Mouse (Mus musculus): ENCODE measurements at regions not wholly inside any gene's neighbourhood (a gene's known extent, or its start where the extent isn't known, plus 50 kb on each side); places are given as distances from the start of the nearest gene placed in this dataset.

DNA sequence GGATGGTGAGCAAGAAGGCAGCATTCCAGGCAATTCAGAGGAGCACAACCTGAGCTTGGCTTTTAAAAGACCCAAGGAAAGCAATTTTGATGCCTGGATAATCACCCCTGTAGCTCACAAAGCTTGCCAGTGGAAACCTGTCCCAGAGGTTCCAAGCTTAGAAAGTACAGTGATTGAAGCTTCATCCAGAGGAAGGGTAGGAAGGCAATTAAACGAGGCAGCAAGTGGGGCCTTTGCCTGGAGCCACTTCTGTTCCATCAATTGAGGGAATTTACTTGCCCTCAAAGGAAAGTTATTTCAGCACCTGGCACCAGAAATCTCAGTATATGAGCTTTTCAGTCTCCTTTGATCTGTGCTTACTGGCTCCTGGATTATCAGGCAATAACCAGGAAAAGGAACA lies 171.9 kb upstream of the Cd180 start:
- DNase-seq, result no peak

DNA sequence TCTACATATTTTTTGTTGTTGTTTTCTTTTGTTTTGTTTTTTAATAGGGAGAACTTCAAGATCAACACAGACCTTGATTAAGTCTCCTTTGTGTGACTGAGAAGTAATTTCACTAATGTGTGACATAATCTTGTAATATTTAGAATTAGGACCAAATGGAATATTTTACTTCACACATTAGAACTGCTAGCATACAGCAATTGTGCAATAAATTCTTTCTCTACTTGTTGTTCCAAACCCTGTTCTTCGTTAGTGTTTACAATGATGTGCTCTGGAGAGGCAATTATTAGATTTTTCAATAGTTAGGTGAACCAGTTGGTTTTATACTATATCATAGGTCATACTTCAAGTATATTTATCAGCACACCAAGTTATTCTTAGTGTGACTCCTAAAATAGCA lies 171.3 kb upstream of the Cd180 start:
- no peak for DNase-seq

DNA sequence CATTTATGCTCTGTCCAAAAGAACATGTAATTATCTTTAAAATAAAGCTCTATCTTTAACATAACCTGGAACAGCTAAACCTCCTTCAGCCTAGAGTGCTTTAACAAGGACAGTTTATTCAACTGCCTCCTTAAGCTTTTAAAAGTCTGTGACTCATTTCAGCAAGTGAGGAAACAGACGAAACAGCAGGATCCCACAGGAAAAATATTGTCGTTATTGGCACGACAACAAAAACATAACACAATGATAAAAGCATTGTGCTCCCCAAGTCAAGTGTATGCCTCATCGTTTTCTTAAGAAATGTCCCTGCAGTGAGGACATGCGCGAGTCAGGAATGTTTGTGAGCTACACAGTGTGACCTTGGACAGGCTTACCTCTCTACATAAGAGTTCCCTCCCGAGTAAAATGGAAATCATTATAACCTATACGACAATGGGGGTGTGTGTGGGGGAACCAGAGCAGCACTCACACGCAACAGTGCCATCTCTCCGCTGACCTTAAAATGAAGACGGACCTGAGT lies 166.7 kb upstream of the Cd180 start:
- DNase-seq, result no peak

DNA sequence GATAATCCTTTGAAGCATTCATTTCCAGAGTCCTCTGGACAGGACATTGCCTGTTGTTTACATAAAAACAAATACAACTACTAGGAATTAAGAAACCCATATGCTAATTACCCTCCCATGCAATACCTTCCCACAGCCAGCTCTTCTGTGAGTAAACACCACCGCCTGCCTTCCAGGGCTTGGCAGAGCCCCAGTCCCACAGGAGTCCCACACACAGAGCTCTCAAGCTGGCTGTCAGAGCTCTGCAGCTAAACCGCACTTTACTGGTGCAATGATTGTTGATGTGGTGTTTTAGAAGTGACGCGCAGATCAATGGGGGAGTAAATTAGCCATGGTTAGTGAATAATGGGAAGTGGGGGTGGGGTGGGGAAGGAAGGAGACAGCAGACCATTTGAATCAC lies 159.6 kb upstream of the Cd180 start:
- DNase-seq, result peak; percentile 35

DNA sequence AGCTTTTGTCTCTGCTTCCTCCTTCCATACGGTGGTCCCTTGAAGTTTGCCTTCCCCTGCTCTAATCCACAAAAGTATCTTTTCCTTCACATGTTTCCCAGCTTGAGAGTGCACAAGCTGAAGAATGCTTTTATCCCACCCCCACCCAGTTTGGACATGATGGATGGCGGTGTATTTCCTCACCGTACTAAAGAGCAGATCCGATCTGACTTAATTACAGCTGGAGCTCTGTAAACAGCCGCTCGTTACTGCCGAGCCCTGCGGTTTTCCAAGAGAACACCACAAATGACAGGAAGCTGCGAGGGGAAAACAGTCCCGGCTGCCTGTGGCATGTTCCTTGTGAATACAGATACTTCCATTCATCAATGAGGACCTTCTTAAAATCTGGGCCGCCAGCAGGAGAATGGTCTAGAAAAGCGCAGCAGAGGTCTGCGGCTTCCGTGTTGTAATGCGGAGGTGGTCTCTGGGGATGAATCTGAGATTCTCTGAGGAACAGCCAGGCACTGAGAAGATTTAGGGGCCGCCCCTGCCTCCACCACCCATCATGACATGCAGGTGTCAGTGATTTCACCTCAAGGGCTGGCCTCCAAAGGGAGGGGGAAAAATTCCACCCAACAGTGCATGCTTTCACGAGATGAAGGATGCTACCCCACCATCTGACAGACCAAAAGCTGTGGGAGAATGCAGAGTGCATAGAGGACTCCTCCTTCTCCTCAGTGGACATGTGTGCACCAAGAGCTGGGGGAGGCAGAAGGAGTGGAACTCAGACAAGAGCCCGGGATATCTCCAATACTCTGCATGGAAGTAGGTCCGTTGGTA lies 155.7 kb upstream of the Cd180 start:
- peak; percentile 37 for DNase-seq

DNA sequence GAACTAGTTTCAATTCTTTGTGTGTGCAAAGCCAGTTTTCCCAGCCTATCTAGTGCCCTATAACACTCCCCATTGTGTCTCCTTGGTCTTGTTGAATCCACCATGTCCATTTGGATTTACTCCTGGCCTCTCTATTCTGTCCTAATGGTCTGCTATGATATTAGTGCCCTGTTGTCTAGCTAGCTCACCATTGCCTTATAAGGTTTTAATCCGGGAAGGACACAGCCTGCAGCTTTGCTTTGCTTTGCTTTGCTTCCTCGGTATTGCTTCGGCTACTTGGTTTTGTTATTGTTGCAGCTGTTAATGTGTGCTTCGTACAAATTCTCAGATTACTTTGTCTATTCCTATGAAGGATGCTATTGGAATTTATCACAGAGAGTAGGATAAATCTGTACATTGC lies 152.9 kb upstream of the Cd180 start:
- DNase-seq, result no peak

DNA sequence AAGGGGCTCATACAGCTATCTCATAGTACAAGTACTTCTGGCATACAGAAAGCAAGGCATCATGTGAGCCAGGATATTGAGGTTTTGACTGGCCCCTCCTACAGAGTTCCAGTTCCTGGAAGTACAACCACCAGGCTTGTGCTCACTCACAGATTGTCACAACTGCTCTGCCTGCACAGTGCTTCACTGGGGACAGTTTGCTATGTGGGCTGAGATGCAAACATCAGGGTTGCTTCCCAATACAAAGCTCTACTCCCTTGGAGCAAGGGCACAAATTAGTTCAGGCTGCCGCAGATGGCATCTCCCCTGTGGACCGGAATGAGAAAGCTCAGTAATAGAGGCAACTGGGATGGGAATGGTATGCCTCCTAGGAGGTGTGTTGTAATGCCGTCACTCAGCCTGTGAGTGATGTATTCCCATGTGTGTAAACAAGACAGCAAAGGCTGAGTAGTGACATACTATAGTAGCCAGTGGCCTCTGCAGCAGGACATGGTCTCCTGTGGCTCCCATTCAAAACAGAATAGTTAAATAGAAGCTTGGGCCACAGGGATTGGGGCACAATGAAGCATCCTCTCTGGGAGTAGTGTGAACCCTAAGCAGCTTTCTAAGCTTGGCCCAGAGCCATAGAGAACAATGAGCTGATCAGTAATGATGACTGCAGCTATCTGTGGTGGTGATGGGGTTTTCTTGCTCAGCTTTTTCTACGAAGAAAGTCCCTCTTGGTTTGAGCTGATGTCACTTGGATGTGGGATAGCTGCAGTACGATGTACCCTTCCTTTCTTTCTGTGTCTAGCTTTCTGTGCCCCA lies 148.8 kb upstream of the Cd180 start:
- no peak for DNase-seq

DNA sequence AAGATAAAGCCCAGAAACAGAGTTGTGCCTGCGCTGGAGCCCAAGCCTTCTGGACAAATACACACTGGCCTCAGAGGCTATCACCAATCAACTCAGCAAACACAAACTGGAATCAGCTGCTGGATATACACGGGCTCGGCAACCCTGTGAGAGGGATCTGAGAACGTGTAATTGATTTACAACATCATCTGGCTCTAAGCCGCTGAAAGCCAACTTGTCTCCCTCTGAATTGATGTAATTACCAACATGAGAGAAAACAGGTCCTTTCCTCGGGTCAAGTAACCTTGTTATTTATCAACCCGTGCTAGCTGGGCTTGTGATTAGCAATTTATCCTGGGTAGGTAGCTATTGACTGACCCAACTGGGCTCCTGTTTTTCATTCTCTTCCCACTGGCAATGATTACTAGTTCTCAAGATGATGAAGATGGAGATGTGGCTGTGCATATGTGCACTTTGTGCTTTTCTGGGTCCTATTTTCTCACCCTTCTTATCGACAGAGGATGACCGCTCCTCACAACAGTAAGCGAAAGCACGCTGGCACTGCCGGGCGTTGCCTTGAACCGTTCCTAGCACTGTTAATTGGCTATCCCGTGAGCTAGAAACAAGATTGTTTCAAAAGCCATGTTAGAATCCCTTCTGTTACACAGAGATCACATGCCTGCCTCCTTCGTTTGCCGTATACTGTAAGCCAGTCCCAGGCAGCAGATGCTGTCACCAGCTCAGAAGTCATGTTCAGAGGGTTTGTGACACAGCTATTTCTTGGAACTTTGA lies 147.3 kb upstream of the Cd180 start:
- DNase-seq, result peak; percentile 18

DNA sequence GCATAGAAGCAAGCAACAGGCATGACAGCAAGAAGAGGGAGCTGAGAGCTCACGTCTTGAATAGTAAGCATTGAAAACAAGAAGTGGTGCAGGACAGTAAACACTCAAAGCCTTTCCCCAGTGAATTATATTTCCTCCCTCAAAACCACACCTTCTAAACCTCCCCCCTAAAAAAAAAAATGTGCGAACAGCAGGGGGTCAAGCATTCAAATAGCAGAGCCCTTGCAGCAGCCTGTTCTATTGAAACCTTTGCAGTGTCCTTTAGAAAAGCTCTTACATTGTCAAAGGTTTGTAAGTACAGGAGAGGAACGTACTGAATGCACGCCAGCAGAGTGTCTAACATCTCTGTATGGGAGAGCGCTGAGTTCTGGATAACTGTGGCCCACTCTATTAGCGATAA lies 145.1 kb upstream of the Cd180 start:
- no peak for DNase-seq

DNA sequence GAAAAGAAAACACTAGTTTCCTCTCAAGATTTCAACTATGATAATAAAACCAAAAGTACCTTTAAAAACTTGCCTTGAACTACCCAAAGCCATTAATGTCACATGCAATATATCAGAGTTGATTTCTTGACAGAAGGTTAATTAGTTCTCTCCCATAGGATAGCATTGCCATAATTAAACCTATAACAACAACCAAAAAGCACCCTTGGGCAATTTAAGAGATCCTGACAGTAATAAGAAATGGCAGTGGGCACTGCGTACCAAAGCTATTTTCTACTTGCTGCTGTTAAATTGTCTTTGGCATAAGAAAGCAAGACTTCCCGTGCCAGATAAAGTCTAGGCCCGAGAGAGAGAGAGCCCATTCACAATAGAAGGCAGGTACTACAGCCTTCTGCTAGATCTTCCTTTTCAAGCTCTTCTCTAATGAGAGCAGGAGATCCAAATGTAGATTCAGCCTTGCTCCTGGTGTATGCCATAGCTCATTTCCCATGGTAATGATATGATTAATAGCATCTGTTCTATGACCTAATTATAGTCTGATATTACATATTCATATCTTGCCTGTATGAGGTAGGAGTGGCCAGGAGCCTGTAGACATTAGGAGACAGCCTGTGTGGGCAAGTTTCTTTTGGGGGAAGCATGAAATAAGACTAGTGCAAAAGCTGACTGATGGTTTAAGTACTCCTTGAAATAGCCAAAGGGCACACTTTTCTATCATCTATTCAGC lies 126.3 kb upstream of the Cd180 start:
- no peak for DNase-seq

DNA sequence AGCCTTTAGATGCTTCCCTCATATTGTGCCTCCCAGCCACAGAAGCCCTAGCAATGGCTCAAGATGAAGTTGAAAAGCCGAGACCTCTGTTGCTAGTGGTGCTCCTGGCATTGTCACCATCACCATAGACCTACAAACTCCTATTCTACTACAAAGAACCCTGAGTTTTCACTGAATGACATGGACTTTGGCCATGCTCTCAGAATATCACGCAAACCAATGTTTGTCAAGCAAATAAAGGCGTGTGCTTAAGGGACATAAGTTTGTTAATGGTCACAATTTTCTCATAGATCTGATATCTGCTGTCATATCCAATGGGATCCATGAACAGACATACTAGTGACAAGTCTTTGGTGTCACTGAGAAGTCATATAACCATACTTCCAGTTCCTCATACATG lies 123.8 kb upstream of the Cd180 start:
- DNase-seq, result no peak

DNA sequence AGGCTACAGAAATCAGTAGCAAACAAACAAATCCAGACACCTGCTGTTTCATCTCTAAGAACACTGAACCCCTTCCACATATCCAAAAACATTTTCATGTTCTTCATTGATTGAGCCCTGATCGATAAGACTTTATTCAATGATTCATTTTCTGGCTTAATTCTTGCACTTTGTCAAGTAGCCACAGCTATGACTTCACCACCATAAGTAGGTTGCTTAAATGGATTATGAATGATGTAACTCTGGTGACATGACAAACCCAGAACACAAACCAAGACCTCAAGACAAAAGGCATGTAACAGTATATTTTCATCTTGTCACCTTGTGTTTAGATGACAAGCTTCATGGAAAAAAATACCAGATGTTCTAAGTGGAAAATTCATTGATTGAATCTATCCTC lies 123.1 kb upstream of the Cd180 start:
- DNase-seq, result no peak

DNA sequence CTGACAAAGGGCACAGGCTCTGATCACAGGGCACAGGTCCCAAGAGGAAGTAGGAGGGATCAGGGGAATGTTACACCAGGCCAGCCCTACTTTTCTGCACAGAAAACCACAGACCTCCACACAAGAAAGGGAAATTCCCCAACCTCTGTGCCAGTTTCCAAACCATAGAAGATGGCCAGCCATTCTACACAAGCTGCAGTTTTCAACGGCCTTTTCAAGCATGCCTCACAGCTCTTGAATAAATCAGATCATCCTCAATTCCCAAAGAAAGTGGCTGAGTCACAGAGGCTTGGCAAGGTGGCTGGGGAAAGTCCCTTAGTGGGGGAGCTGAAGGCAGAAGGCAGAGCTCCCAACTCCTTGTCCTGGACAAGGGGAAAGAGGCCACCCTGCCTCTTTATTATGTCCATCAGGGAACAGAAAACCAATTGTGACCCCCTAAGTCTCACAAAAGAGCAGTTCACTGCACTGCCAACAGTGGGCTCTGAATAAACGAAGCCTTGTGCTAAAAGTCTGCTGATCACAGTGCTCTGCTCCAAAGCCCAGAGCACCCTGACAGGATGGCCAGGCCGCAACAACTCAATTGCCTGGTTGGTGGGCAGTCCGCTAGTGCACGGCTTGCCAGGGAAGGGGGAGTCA lies 120.0 kb upstream of the Cd180 start:
- peak; percentile 58 for DNase-seq

DNA sequence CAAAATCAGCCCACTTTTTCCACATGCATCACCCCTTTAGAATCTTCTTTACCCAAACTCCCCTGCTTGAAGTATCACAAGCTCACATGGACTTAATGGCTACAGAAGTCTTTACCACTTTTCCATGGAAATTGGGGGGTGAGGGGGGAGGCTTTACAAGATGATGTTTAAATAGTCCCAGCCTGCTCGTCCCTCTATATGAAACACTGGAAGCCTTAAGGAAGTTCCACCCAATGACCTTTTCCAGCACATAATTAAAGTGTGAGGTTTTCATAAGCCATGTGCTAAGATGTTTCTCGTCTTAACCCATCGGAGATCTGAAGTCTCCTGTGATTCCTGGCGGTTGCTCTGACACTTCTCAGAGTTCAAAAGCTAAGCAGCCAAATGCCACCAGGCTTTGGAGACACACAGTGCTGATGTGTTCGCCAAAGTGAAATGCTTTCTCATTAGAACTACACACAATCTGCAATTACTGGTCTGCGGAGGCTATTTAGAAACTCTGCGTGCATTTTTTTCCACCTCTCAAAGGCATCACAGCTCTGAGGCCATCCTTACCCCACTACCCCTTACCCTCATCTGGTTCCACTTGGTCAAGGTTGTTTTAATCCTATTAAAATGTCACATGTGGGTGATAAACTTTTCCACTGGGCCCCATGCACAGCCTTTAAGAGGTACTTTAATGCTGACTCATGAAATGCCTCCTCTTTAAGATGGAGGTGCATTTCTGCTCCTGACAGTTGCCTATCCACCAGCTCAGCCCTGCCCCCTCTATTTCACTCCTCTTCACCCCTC lies 116.3 kb upstream of the Cd180 start:
- DNase-seq, result no peak

DNA sequence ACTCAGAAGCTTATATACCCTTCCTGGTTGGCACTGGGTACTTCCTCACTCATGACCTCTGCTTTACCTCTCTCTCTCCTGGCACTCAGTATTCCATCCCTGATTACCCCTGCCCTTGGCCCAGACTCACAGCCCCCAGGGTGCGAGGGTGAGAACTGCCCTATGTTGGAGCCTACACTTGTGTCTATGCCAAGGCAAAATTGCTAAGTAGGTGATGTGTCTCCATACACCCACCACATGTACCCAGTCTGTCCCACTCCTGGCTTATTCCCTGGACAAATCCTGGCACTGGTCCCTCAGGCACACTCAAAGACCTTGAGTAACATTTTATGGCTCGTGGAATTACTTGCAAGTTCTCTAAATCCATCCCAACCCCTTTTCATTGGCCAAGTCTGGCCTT lies 114.5 kb upstream of the Cd180 start:
- peak; percentile 62 for DNase-seq

DNA sequence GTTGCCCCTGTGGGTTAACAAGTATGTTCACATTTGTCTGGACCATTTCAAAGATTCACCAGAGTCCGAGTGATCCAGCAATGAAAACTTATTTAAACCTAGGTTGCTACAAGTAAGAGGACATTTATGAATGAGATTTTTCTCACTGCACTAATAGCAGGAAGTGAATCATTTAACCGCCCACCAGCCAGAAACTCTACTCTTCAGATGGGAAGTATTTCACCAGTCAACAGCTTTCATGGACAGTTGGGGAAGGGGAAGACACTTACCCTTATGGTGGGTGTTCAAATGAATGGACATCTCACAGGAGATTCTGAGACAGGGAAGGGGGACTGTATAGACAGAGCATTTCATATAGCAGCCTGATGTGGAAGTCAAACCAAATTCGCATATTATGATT lies 113.7 kb upstream of the Cd180 start:
- no peak for DNase-seq

DNA sequence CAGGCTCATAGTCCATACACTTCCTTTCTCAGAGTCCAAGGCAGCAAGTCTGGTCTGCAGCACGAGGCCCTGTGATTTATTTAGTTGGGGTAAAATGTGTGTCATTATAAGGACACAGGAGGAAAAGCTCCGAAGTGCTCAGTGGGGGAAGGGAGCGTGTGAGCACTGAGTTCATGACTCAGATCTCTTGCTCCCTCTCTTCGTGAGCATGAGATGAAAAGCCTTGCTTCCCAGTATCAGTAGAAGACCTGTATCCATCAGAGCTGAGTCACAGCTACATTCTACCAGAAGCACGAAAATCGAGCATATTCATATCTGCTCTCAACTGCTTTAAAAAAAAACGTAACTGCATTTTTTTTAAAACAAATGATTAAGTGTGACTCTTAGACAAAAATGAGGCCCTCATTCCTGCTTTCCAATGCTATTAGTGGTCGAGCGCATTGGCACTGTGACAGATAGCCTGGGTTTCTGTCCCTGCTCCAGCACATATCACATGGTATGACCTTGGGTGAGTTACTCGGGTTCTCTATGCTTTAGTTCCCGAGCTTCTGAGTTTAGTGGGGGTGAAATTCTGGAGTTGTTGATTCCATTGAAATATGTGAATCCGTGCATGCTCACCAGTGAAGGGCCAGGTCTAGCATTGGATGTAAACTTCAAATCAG lies 109.2 kb upstream of the Cd180 start:
- peak; percentile 64 for DNase-seq

DNA sequence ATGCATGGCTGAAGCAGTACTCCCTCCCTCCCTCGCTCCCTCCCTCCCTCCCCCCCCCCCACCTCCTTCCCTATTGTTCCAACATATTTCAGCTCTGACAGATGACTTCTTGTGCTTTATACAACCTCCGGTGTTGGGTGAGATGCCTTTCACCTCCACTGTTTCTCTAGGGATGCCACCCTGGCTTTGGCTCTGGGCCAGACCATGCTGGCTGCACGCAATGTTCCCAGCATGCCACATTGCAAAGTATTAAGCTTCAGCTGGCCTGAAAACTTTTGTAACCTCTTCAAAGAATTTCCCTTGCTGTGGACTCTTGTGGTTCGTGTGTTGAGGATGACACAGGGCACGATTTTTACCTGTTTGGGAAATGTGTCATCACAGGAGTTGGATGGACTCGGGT lies 107.1 kb upstream of the Cd180 start:
- DNase-seq, result peak; percentile 76

DNA sequence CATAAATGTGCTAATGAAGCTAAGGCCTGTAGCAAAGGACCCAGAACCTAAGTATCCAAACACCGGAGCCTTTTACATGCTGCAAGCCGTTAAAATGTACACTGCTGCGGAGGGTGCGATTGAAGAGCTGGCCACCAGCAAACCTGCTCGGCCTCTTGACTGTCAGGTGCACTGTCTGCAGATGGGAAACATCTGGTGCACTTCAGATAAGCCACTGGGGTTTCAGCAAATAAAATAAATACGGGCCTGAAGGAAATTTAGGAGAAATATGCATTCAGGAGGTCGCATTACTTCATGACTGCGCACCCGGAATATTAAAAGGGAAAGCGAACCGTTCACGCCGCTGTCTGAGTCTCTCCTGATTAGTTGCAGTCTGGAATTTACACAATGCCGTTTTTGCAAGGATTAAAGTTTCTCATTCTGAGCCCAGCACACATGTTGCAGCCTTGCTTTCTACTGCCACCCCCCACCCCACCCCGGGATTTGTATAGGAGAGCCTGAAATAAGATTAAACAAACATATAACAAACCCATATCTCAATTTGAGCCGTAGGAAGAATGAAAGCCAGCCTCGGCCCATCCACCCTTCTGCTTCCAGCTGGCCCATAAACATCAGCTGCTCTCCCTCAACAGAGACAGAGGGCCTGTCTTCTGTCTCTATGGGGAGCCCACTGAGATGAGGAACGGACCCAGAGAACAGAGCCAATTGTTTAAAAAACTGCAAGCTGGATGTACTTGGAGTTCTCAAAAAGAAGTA lies 103.5 kb upstream of the Cd180 start:
- DNase-seq, result no peak
